Mouse (Mus musculus) MEL (cell line): ENCODE data around the gene Mrpl33. TPM values are rescaled to one million over a fixed set of nuclear protein-coding genes. Genes with fewer than 3 reads are reported as not detected.

ENCODE experiments used
- DNase-seq: peaks from one replicate; pipeline ENCODE4 v3.0.0; 2011; ENCODE audit warnings: low read depth, low spot score
- H3K27ac ChIP-seq: 2 replicates; pipeline ENCODE4 v1.5.1; 2012; ENCODE audit warnings: low read depth, mild to moderate bottlenecking, control low read depth, low read length, moderate library complexity; ENCODE audit not compliant: control insufficient read depth
- H3K27me3 ChIP-seq, 2 experiments: fragments of 150-350 bp in 1 of 2; sonication (generic) in 1 of 2; 2 replicates each; pipeline ENCODE4 v1.6.1; 2012; ENCODE audit warnings: low read length in 2 of 2, mild to moderate bottlenecking in 2 of 2, improper control_type of control experiment in 1 of 2, moderate library complexity in 1 of 2; ENCODE audit not compliant: insufficient read depth in 2 of 2, control insufficient read depth in 1 of 2
- H3K36me3 ChIP-seq, 2 experiments: 2 replicates each; pipeline ENCODE4 v1.6.1; 2012 to 2014; ENCODE audit warnings: low read length in 2 of 2, improper control_type of control experiment in 1 of 2, inconsistent platforms in 1 of 2, mild to moderate bottlenecking in 1 of 2; ENCODE audit not compliant: insufficient read depth in 2 of 2, control insufficient read depth in 1 of 2
- H3K4me1 ChIP-seq, 2 experiments: fragments of 150-350 bp in 1 of 2; sonication (generic) in 1 of 2; 2 replicates each; pipeline ENCODE4 v1.6.1; 2012; ENCODE audit warnings: low read length in 2 of 2, improper control_type of control experiment in 1 of 2, mild to moderate bottlenecking in 1 of 2; ENCODE audit not compliant: insufficient read depth in 2 of 2, control insufficient read depth in 1 of 2
- H3K4me3 ChIP-seq, 2 experiments: fragments of 150-350 bp in 1 of 2; sonication (generic) in 1 of 2; 2 replicates each; pipeline ENCODE4 v1.5.1; 2012; ENCODE audit warnings: low read depth in 2 of 2, low read length in 2 of 2, mild to moderate bottlenecking in 2 of 2, moderate library complexity in 2 of 2, control low read depth in 1 of 2, improper control_type of control experiment in 1 of 2; ENCODE audit not compliant: control insufficient read depth in 1 of 2, insufficient read depth in 1 of 2
- H3K79me2 ChIP-seq: 2 replicates; pipeline ENCODE4 v1.6.1; 2012; ENCODE audit warnings: mild to moderate bottlenecking, low read length, moderate library complexity; ENCODE audit not compliant: control insufficient read depth, poor library complexity, insufficient read depth
- H3K9ac ChIP-seq: 2 replicates; pipeline ENCODE4 v1.6.1; 2012; ENCODE audit warnings: low read depth, mild to moderate bottlenecking, control low read depth, low read length, moderate library complexity; ENCODE audit not compliant: control insufficient read depth, poor library complexity, severe bottlenecking
- H3K9me3 ChIP-seq: fragments of 150-350 bp; sonication (generic); replicated peaks from 2 replicates; pipeline ENCODE4 v1.6.1; 2012; ENCODE audit warnings: mild to moderate bottlenecking, low read length, improper control_type of control experiment, moderate library complexity; ENCODE audit not compliant: insufficient read depth
- CHD2 ChIP-seq: IDR thresholded peaks from 2 replicates; pipeline ENCODE4 v1.6.1; 2011; ENCODE audit warnings: low read length, improper control_type of control experiment
- CTCF ChIP-seq, 3 experiments: IDR thresholded peaks in 2 of 3; conservative IDR thresholded peaks in 1 of 3; 2 replicates each; pipeline ENCODE4 v1.5.1; 2011 to 2012; ENCODE audit warnings: low read length in 3 of 3, low read depth in 2 of 3, mild to moderate bottlenecking in 2 of 3, improper control_type of control experiment in 1 of 3, inconsistent platforms in 1 of 3, mixed read lengths in 1 of 3, moderate library complexity in 1 of 3; ENCODE audit not compliant: control insufficient read depth in 1 of 3, insufficient read depth in 1 of 3, poor library complexity in 1 of 3, severe bottlenecking in 1 of 3
- E2F4 ChIP-seq: IDR thresholded peaks from 2 replicates; pipeline ENCODE4 v1.6.1; 2011; ENCODE audit warnings: low read depth, low read length, improper control_type of control experiment, borderline replicate concordance
- ELF1 ChIP-seq: IDR thresholded peaks from 2 replicates; pipeline ENCODE4 v1.6.1; 2014; ENCODE audit warnings: low read depth, mild to moderate bottlenecking, inconsistent platforms, low read length, improper control_type of control experiment, moderate library complexity
- EP300 ChIP-seq, 2 experiments: IDR thresholded peaks; 2 replicates each; pipeline ENCODE4 v1.6.1; 2011; ENCODE audit warnings: improper control_type of control experiment in 2 of 2, low read length in 2 of 2, low read depth in 1 of 2, mild to moderate bottlenecking in 1 of 2
- ETS1 ChIP-seq: IDR thresholded peaks from 2 replicates; pipeline ENCODE4 v1.6.1; 2012; ENCODE audit warnings: low read depth, mild to moderate bottlenecking, inconsistent platforms, low read length, improper control_type of control experiment, moderate library complexity
- MAFK ChIP-seq: IDR thresholded peaks from 2 replicates; pipeline ENCODE4 v1.6.1; 2011; ENCODE audit warnings: low read depth, mild to moderate bottlenecking, low read length, improper control_type of control experiment, borderline replicate concordance
- MAX ChIP-seq: IDR thresholded peaks from 2 replicates; pipeline ENCODE4 v1.6.1; 2011; ENCODE audit warnings: low read length, improper control_type of control experiment
- MAZ ChIP-seq: IDR thresholded peaks from 2 replicates; pipeline ENCODE4 v1.6.1; 2012; ENCODE audit warnings: low read depth, mild to moderate bottlenecking, inconsistent platforms, low read length, improper control_type of control experiment
- MYB ChIP-seq: IDR thresholded peaks from 2 replicates; pipeline ENCODE4 v1.6.1; 2011; ENCODE audit warnings: mild to moderate bottlenecking, low read depth, low read length, improper control_type of control experiment
- NELFE ChIP-seq: IDR thresholded peaks from 2 replicates; pipeline ENCODE4 v1.6.1; 2011; ENCODE audit warnings: low read depth, low read length, improper control_type of control experiment
- NRF1 ChIP-seq: IDR thresholded peaks from 2 replicates; pipeline ENCODE4 v1.6.1; 2014; ENCODE audit warnings: low read depth, mild to moderate bottlenecking, inconsistent platforms, low read length, improper control_type of control experiment, moderate library complexity; ENCODE audit not compliant: poor library complexity, insufficient read depth, severe bottlenecking
- POLR2A ChIP-seq, 2 experiments: IDR thresholded peaks; 2 replicates each; pipeline ENCODE4 v1.6.1; 2011 to 2012; ENCODE audit warnings: low read length in 2 of 2, mild to moderate bottlenecking in 2 of 2, control low read depth in 1 of 2, improper control_type of control experiment in 1 of 2, low read depth in 1 of 2, moderate library complexity in 1 of 2; ENCODE audit not compliant: control insufficient read depth in 1 of 2, insufficient read depth in 1 of 2, poor library complexity in 1 of 2
- POLR2AphosphoS2 ChIP-seq: IDR thresholded peaks from 2 replicates; pipeline ENCODE4 v1.6.1; 2011; ENCODE audit warnings: low read length, improper control_type of control experiment
- RAD21 ChIP-seq: IDR thresholded peaks from 2 replicates; pipeline ENCODE4 v1.6.1; 2011; ENCODE audit warnings: mild to moderate bottlenecking, low read depth, low read length, improper control_type of control experiment
- RCOR1 ChIP-seq: IDR thresholded peaks from 2 replicates; pipeline ENCODE4 v1.6.1; 2012; ENCODE audit warnings: low read depth, mild to moderate bottlenecking, inconsistent platforms, low read length, improper control_type of control experiment
- SIN3A ChIP-seq: IDR thresholded peaks from 2 replicates; pipeline ENCODE4 v1.6.1; 2012; ENCODE audit warnings: low read length, improper control_type of control experiment, inconsistent platforms
- TBP ChIP-seq: IDR thresholded peaks from 2 replicates; pipeline ENCODE4 v1.8.0; 2011; ENCODE audit warnings: low read depth, low read length, improper control_type of control experiment
- TCF12 ChIP-seq: IDR thresholded peaks from 2 replicates; pipeline ENCODE4 v1.6.1; 2014; ENCODE audit warnings: low read depth, mild to moderate bottlenecking, inconsistent platforms, low read length, improper control_type of control experiment, moderate library complexity
- UBTF ChIP-seq: IDR thresholded peaks from 2 replicates; pipeline ENCODE4 v1.6.1; 2012; ENCODE audit warnings: low read depth, mild to moderate bottlenecking, inconsistent platforms, low read length, improper control_type of control experiment, moderate library complexity, borderline replicate concordance; ENCODE audit not compliant: insufficient read depth
- USF2 ChIP-seq, 2 experiments: IDR thresholded peaks; 2 replicates each; pipeline ENCODE4 v1.6.1; 2011 to 2012; ENCODE audit warnings: improper control_type of control experiment in 2 of 2, low read length in 2 of 2, borderline replicate concordance in 1 of 2, inconsistent platforms in 1 of 2, low read depth in 1 of 2, mild to moderate bottlenecking in 1 of 2; ENCODE audit not compliant: insufficient read depth in 1 of 2
- ZC3H11A ChIP-seq: IDR thresholded peaks from 2 replicates; pipeline ENCODE4 v1.6.1; 2012; ENCODE audit warnings: low read depth, mild to moderate bottlenecking, inconsistent platforms, low read length, improper control_type of control experiment
- ZNF384 ChIP-seq: IDR thresholded peaks from 2 replicates; pipeline ENCODE4 v1.6.1; 2012; ENCODE audit warnings: low read depth, mild to moderate bottlenecking, inconsistent platforms, low read length, improper control_type of control experiment
- polyA plus RNA-seq, 2 experiments: library from polyadenylated mRNA; stranded (reverse) in 1 of 2; unstranded in 1 of 2; fragments of >175 nt in 1 of 2; fragments of >200 nt in 1 of 2; gene quantifications; 2 replicates each; pipeline versions ENCODE4 v1.2.1 to v1.2.4; 2012; ENCODE audit warnings: low replicate concordance in 2 of 2, low read depth in 1 of 2; ENCODE audit not compliant: insufficient read length in 2 of 2, insufficient read depth in 1 of 2, missing spikeins in 1 of 2
- total RNA-seq: library from RNA; depleted of rRNA; stranded (reverse); fragments of 300-350 nt; gene quantifications from 2 replicates; pipeline ENCODE4 v1.2.3, GENCODE M21; 2012

Mrpl33 gene
- total and polyA plus RNA-seq, 3 experiments: 158 to 249 TPM; not detected in 1

DNA sequence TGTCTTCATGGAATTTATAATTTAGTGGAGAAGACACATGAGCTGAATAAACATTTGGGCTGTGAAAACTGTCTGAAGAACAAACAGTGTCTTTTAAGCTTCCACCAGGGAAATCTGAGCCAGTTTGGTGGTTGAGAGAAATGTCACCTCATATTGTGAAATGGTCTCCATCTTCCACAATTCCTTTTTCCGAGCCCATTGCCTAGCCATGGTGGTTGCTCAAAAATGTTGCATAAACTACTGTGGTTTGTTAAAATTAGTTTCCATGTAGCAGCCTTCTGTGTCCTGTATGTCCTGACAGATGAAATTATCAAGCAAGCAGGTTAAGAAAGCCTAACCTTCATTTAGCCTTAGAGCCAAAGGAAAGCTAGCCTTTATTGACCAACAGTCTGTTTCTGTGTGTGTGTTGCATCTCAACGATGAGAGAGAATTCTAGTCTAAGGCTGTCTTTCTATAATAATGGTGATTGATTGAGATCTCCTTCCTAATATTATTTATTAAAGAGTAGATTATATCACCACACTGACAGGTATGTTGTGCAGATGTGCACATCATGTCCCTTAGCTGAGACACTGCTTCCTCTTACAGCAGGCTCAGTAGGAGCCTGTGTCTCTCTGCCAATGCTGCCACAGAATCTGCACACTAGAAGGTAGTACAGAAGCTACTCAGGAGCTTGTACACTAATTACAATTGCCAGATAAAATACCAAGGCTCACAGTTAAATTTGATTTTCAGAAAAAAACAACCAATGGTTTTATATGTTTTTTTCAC lies 54.0 kb downstream of the Mrpl33 start:
- H3K4me1 ChIP-seq: no peaks in the 10 kb centered on the region

DNA sequence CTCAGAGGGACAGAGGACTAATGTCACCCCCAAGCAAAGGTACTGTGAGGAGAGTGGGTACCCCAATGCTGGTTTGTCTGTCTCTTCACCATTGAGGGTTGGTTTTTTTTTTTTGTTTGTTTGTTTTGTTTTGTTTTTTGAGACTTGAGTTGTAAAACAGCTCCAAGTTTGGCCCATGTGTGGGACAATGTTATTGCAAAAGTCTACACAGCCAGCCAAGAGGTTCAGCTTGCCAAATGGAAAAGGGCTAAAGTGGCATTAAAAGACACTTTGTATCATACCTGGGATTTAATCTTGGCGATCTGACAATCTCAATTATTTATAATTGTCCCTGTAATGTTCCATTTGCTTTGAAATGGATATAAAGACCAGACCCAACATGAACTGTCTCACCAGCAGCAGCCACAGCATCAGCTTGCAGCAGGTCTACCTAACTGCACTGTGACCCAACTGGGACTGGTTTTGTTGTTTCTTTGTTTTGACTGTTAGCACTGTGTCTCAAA lies 59.0 kb downstream of the Mrpl33 start:
- no peak overlapping the region for H3K27ac ChIP-seq
- H3K9me3 ChIP-seq: no peaks in the 10 kb centered on the region
- no peaks in the 10 kb centered on the region for H3K4me1 ChIP-seq
- no peak for DNase-seq
- TF ChIP-seq USF2 (IDR thresholded peaks at IDR 0.05; ENCODE audit: borderline replicate concordance in 1 of 2, insufficient read depth in 1 of 2, low read depth in 1 of 2, low read length in 2 of 2) (no peak), MAZ (no peak), ELF1 (no peak), E2F4 (no peak), TCF12 (no peak), NRF1 (no peak), CTCF (IDR thresholded peaks at IDR 0.05 in 2 of 3, conservative IDR thresholded peaks at IDR 0.05 in 1 of 3; ENCODE audit: control insufficient read depth in 1 of 3, insufficient read depth in 1 of 3, low read depth in 2 of 3, low read length in 3 of 3, poor library complexity in 1 of 3, severe bottlenecking in 1 of 3) (no peak), MYB (no peak)
- TF ChIP-seq, all 39 proteins: peak for 0
- no peak overlapping the region for H3K9ac ChIP-seq
- H3K4me3 ChIP-seq: no peak overlapping the region
- no peaks in the 10 kb centered on the region for H3K27me3 ChIP-seq
- H3K79me2 ChIP-seq: no peaks in the 10 kb centered on the region
- peaks cover 0 to 6% of the 10 kb centered on the region in 2 experiments; a peak in 2 of 4 replicates for H3K36me3 ChIP-seq

More for the DNA sequence above, 54.0 kb downstream of the Mrpl33 start:
- H3K27ac ChIP-seq: no peak overlapping the region
- no peak overlapping the region for H3K9ac ChIP-seq
- DNase-seq: no peak
- no peaks in the 10 kb centered on the region for H3K27me3 ChIP-seq
- no peaks in the 10 kb centered on the region for H3K79me2 ChIP-seq
- no peaks in the 10 kb centered on the region for H3K9me3 ChIP-seq
- H3K4me3 ChIP-seq: no peak overlapping the region
- no peak for TF ChIP-seq ETS1
- no peak for TF ChIP-seq MAFK
- no peak for TF ChIP-seq NELFE
- no peak for TF ChIP-seq NRF1
- TF ChIP-seq EP300 (IDR thresholded peaks at IDR 0.05; ENCODE audit: low read depth in 1 of 2, low read length in 2 of 2): no peak
- no peak for TF ChIP-seq POLR2A (IDR thresholded peaks at IDR 0.05; ENCODE audit: control insufficient read depth in 1 of 2, insufficient read depth in 1 of 2, low read depth in 1 of 2, low read length in 2 of 2, poor library complexity in 1 of 2)
- TF ChIP-seq TCF12: no peak
- TF ChIP-seq MAX: no peak
- TF ChIP-seq POLR2AphosphoS2: no peak
- TF ChIP-seq TBP: no peak
- TF ChIP-seq UBTF: no peak
- TF ChIP-seq RCOR1: no peak
- TF ChIP-seq ZNF384: no peak
- TF ChIP-seq SIN3A: no peak
- TF ChIP-seq CHD2: no peak
- no peak for TF ChIP-seq ZC3H11A
- TF ChIP-seq USF2 (IDR thresholded peaks at IDR 0.05; ENCODE audit: borderline replicate concordance in 1 of 2, insufficient read depth in 1 of 2, low read depth in 1 of 2, low read length in 2 of 2): no peak
- no peak for TF ChIP-seq RAD21
- TF ChIP-seq MAZ: no peak
- TF ChIP-seq, all 39 proteins: peak for 0
- H3K36me3 ChIP-seq: peaks cover 0 to 4% of the 10 kb centered on the region in 2 experiments; a peak in 2 of 4 replicates
